Mouse (Mus musculus) induced T-regulatory cell, adult 2 months (primary cell): Measurements from ENCODE around the gene H2al1a.

Source experiments
- DNase-seq: peaks from one replicate; pipeline ENCODE4 v3.0.0-alpha.2; 2012; ENCODE audit warnings: low read depth

The H2al1a gene

GRCm38 (mm10) chrX:11345762-11346161 lies 46.7 kb downstream of the H2al1a start:
- DNase-seq, result no peak

GRCm38 (mm10) chrX:11346756-11347155 lies 47.7 kb downstream of the H2al1a start:
- DNase-seq, result no peak
